Mouse (Mus musculus) pancreas, adult 10 weeks (tissue): ENCODE measurements around the gene Prg3. TPM values are rescaled to one million over a fixed set of nuclear protein-coding genes. Genes with fewer than 3 reads are reported as not detected.

ENCODE experiments used
- polyA plus RNA-seq: library from polyadenylated mRNA; stranded (reverse); fragments of 350-450 nt; fragmentation: Illumina TruSeq; extraction: RNeasy Lipid Tissue Mini Kit (QIAGEN cat#74804); gene quantifications from one replicate; pipeline ENCODE4 v1.2.3, GENCODE M21; 2015; ENCODE audit warnings: low read depth, low replicate concordance; ENCODE audit not compliant: insufficient read depth

Gene Prg3
- not detected for polyA plus RNA-seq

DNA sequence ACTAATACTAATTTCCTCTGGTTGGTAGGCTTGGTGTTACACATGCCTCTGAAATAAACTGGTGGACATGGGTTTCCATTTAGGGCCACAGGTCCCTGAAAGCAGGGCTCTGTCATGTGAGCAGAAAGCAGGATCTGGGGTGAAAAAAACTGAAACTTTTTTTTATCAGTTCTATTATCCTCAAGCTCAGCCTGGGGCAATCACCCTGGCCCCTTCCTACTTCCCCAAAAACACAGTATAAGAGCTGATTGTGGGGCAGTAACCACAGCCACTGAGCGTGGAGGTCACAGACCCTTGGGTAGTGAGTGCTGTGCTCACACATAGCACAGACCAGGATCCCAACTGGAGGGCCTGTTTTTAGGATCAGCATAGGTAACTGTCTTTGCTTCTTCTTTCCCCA, at the start of gene Prg3:
Gene Prg3, plus strand, starts transcription at position 286 of the 400 bp plus-strand sequence.

GRCm38 (mm10) chr2:84980188-84980587, 7.8 kb upstream of the Prg3 start, which contains the start of gene Prg2:
Prg2 (plus strand) TSS chr2:84980461.

GRCm38 (mm10) chr2:85037047-85038026, 49.3 kb downstream of the Prg3 start, which contains the start of the genes Ssrp1 and P2rx3:
Ssrp1 (plus strand) TSS chr2:85037234.
P2rx3 (minus strand) TSS chr2:85037462.

Other genes starting within 250 kb of the Prg3 start
- not detected for gene Gm19426, start 244.6 kb upstream of the Prg3 start, polyA plus RNA-seq
- gene Serping1, start 212.8 kb upstream of the Prg3 start, polyA plus RNA-seq = 120 TPM
- gene Ube2l6, start 189.4 kb upstream of the Prg3 start, polyA plus RNA-seq = 13.6 TPM
- not detected for gene Smtnl1, start 165.6 kb upstream of the Prg3 start, polyA plus RNA-seq
- gene Timm10, start 161.2 kb upstream of the Prg3 start, polyA plus RNA-seq = 9.3 TPM
- 2.1 TPM for gene Slc43a1, start 149.4 kb upstream of the Prg3 start, polyA plus RNA-seq
- 1.6 TPM for gene Rtn4rl2, start 101.5 kb upstream of the Prg3 start, polyA plus RNA-seq
- gene Slc43a3, start 51.6 kb upstream of the Prg3 start, polyA plus RNA-seq = 43.6 TPM
- not detected for gene Prg2, start 7.8 kb upstream of the Prg3 start, polyA plus RNA-seq
- 24.0 TPM for gene Ssrp1, start 49.0 kb downstream of the Prg3 start, polyA plus RNA-seq
- gene P2rx3, start 49.2 kb downstream of the Prg3 start, polyA plus RNA-seq = 2.8 TPM
- 22.3 TPM for gene Tnks1bp1, start 59.8 kb downstream of the Prg3 start, polyA plus RNA-seq
- 3.7 TPM for gene Aplnr, start 148.0 kb downstream of the Prg3 start, polyA plus RNA-seq
- 0.66 TPM for gene Lrrc55, start 209.0 kb downstream of the Prg3 start, polyA plus RNA-seq